ENCODE assay signal across 8 mouse cellular contexts in genomic region chr13:40650036-40650709, GRCm38 (mm10).
DNase-seq lines count a peak whose midpoint lies in the region; ATAC-seq and TF ChIP-seq lines count a peak whose summit lies in the region.

No protein-coding gene starts in this region.

- H3K36me3 ChIP-seq in E14TG2a.4 (ENCODE audit: insufficient read depth, low read length): no peaks in the 10 kb centered on the region
- no peaks in the 10 kb centered on the region for H3K36me3 ChIP-seq in hindbrain, embryonic 11.5 days (ENCODE audit: control insufficient read depth, insufficient read depth, low read length)
- H3K36me3 ChIP-seq in midbrain, embryonic 13.5 days: no peaks in the 10 kb centered on the region

- no peaks in the 10 kb centered on the region for H3K9me3 ChIP-seq in E14TG2a.4 (ENCODE audit: low read length)
- H3K9me3 ChIP-seq in hindbrain, embryonic 11.5 days (ENCODE audit: control insufficient read depth, low read length): no peaks in the 10 kb centered on the region
- H3K9me3 ChIP-seq in midbrain, embryonic 13.5 days: no peaks in the 10 kb centered on the region

- TF ChIP-seq CTCF in E14TG2a.4 (conservative IDR thresholded peaks at IDR 0.05; ENCODE audit: low read length): no peak

- H3K27me3 ChIP-seq in E14TG2a.4 (ENCODE audit: insufficient read depth, low read length): peaks cover 7% of the 10 kb centered on the region
- H3K27me3 ChIP-seq in hindbrain, embryonic 11.5 days (ENCODE audit: control insufficient read depth, insufficient read depth, low read length): no peaks in the 10 kb centered on the region
- H3K27me3 ChIP-seq in midbrain, embryonic 13.5 days: peaks cover 4% of the 10 kb centered on the region; the same call in 1 of the 2 replicates

- peak; percentile 33 for DNase-seq in NIH3T3 (ENCODE audit: low read depth)
- DNase-seq in hindbrain, embryonic 11.5 days (ENCODE audit: low spot score): peak; percentile 38
- DNase-seq in lung, postnatal 14 days: no peak
- DNase-seq in adrenal gland, postnatal 14 days: no peak
- DNase-seq in cerebellum, postnatal 36 days: no peak

- 26% methylated on average over 10 of the region's 10 CpGs for WGBS in hindbrain, embryonic 11.5 days
- 18% methylated on average over 10 of the region's 10 CpGs for WGBS in midbrain, embryonic 13.5 days

- H3K4me3 ChIP-seq in E14TG2a.4 (replicated peaks; ENCODE audit: low read length): peak overlapping the region; percentile 39
- no peak overlapping the region for H3K4me3 ChIP-seq in hindbrain, embryonic 11.5 days (ENCODE audit: low read depth, low read length)
- no peak overlapping the region for H3K4me3 ChIP-seq in midbrain, embryonic 13.5 days (replicated peaks)

- H3K27ac ChIP-seq in hindbrain, embryonic 11.5 days (ENCODE audit: low read depth, low read length): no peak overlapping the region
- H3K27ac ChIP-seq in midbrain, embryonic 13.5 days: peak overlapping the region; percentile 19; the same call in 1 of the 2 replicates

- no peak overlapping the region for H3K9ac ChIP-seq in hindbrain, embryonic 11.5 days (ENCODE audit: low read depth, low read length)
- no peak overlapping the region for H3K9ac ChIP-seq in midbrain, embryonic 13.5 days (replicated peaks)

- ATAC-seq in hindbrain, embryonic 11.5 days (ENCODE audit: low FRiP score): 0 out of 2 replicates have a peak, but pooled peaks have one; percentile 43
- ATAC-seq in midbrain, embryonic 13.5 days: peak; percentile 58; the same call in 1 of the 2 replicates
- no peak for ATAC-seq in frontal cortex, adult (ENCODE audit: low TSS enrichment)

- H3K4me2 ChIP-seq in hindbrain, embryonic 11.5 days (replicated peaks; ENCODE audit: low read depth, low read length): peak overlapping the region; percentile 33
- peak overlapping the region; percentile 35 for H3K4me2 ChIP-seq in midbrain, embryonic 13.5 days (replicated peaks)

- H3K4me1 ChIP-seq in E14TG2a.4 (replicated peaks; ENCODE audit: low read depth, low read length): peaks cover 66% of the 10 kb centered on the region
- no peaks in the 10 kb centered on the region for H3K4me1 ChIP-seq in hindbrain, embryonic 11.5 days (replicated peaks; ENCODE audit: control insufficient read depth, insufficient read depth, low read length)
- H3K4me1 ChIP-seq in midbrain, embryonic 13.5 days (replicated peaks): peaks cover 19% of the 10 kb centered on the region

Comparison
In these comparisons a context has a peak if more than half of its experiments do, and no peak if none do; other contexts are left out.
1. DNase-seq: peak in NIH3T3 (single experiment) and hindbrain, embryonic 11.5 days (single experiment); none in lung, postnatal 14 days (single experiment), adrenal gland, postnatal 14 days (single experiment) and cerebellum, postnatal 36 days (0 of 2).